Mouse (Mus musculus) myocyte (in vitro differentiated cells): ENCODE measurements around the gene Lif. TPM values are rescaled to one million over a fixed set of nuclear protein-coding genes. Genes with fewer than 3 reads are reported as not detected.

Source experiments
- H3K27me3 ChIP-seq: one replicate; pipeline ENCODE4 v1.6.1; 2011; ENCODE audit not compliant: control insufficient read depth, insufficient read depth, insufficient read length
- H3K36me3 ChIP-seq: one replicate; pipeline ENCODE4 v1.6.1; 2011; ENCODE audit not compliant: control insufficient read depth, insufficient read depth
- H3K4me2 ChIP-seq: one replicate; pipeline ENCODE4 v1.6.1; 2011; ENCODE audit warnings: low read depth, control low read depth
- H3K4me3 ChIP-seq: one replicate; pipeline ENCODE4 v1.5.1; 2011; ENCODE audit warnings: mild to moderate bottlenecking, control low read depth, moderate library complexity
- H3K79me2 ChIP-seq: one replicate; pipeline ENCODE4 v1.6.1; 2011; ENCODE audit not compliant: control insufficient read depth, insufficient read depth
- H3ac ChIP-seq: one replicate; pipeline ENCODE4 v1.6.1; 2011; ENCODE audit not compliant: control insufficient read depth, insufficient read length
- CEBPB ChIP-seq: IDR thresholded peaks from 2 replicates; pipeline ENCODE4 v1.6.1; 2011; ENCODE audit warnings: mild to moderate bottlenecking, moderate library complexity; ENCODE audit not compliant: poor library complexity, insufficient read depth, severe bottlenecking
- E2F4 ChIP-seq: IDR thresholded peaks from one replicate; pipeline ENCODE4 v1.6.1; 2011; ENCODE audit warnings: mild to moderate bottlenecking, control low read depth, moderate library complexity; ENCODE audit not compliant: insufficient read depth
- MAX ChIP-seq: IDR thresholded peaks from one replicate; pipeline ENCODE4 v1.6.1; 2011; ENCODE audit warnings: low read depth, mild to moderate bottlenecking, control low read depth
- MYOD1 ChIP-seq, 3 experiments: IDR thresholded peaks; one replicate each; pipeline ENCODE4 v1.6.1; 2011; ENCODE audit warnings: control low read depth in 2 of 3, low read depth in 2 of 3, mild to moderate bottlenecking in 2 of 3, moderate library complexity in 1 of 3; ENCODE audit not compliant: insufficient read length in 2 of 3, control insufficient read depth in 1 of 3
- MYOG ChIP-seq, 3 experiments: IDR thresholded peaks; one replicate each; pipeline ENCODE4 v1.6.1; 2011; ENCODE audit warnings: control low read depth in 2 of 3, low read depth in 2 of 3, mild to moderate bottlenecking in 2 of 3; ENCODE audit not compliant: insufficient read length in 2 of 3, control insufficient read depth in 1 of 3, insufficient read depth in 1 of 3
- POLR2A ChIP-seq: IDR thresholded peaks from one replicate; pipeline ENCODE4 v1.6.1; 2011; ENCODE audit warnings: low read depth, mild to moderate bottlenecking, control low read depth, moderate library complexity; ENCODE audit not compliant: insufficient read length
- POLR2AphosphoS2 ChIP-seq: IDR thresholded peaks from one replicate; pipeline ENCODE4 v1.6.1; 2011; ENCODE audit warnings: low read depth, control low read depth; ENCODE audit not compliant: insufficient read length
- REST ChIP-seq: IDR thresholded peaks from one replicate; pipeline ENCODE4 v1.6.1; 2011; ENCODE audit warnings: mild to moderate bottlenecking, control low read depth, moderate library complexity; ENCODE audit not compliant: insufficient read depth, insufficient read length
- SRF ChIP-seq: IDR thresholded peaks from one replicate; pipeline ENCODE4 v1.6.1; 2011; ENCODE audit warnings: low read depth; ENCODE audit not compliant: control insufficient read depth, insufficient read length
- TCF12 ChIP-seq: IDR thresholded peaks from one replicate; pipeline ENCODE4 v1.6.1; 2011; ENCODE audit warnings: mild to moderate bottlenecking, control low read depth; ENCODE audit not compliant: poor library complexity, insufficient read depth, severe bottlenecking
- TCF3 ChIP-seq: IDR thresholded peaks from one replicate; pipeline ENCODE4 v1.6.1; 2011; ENCODE audit warnings: low read depth, control low read depth; ENCODE audit not compliant: insufficient read length
- USF1 ChIP-seq: IDR thresholded peaks from one replicate; pipeline ENCODE4 v1.6.1; 2011; ENCODE audit warnings: low read depth, mild to moderate bottlenecking, control low read depth, moderate library complexity
- polyA plus RNA-seq: library from polyadenylated mRNA; unstranded; fragments of >200 nt; fragmentation: generic; extraction: Trizol; gene quantifications from one replicate; pipeline ENCODE4 v1.2.1, GENCODE M21; 2012; ENCODE audit warnings: missing spikeins

The Lif gene
- polyA plus RNA-seq, 1 experiment = 5.2 TPM

DNA sequence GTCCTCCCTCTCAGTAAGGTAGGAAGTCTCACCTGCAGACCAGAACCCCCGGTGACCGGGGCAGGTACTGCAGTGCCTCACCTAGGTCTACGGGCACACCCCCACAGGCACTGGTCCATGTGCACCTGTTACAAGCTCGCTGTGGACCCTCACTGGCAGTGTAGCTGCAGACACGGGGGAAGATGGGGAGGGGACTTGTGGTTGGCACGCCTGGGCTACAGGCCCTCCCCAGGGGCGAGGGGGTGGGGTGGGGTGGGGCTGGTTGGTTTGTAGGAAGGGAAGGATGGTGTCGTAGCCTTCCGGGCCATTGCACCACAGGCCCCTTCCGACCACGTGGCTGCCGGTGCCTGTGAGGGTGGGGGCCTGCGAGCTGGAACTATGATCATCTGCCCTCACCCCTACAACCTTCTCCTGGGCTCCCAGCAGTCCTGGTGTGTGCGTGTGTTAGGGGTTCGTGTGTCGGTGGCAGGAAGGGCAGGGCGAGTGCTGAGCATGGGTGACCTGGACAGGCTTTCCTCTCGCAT, 19.9 kb upstream of the Lif start:
- H3ac ChIP-seq = no peak overlapping the region
- H3K79me2 ChIP-seq = no peaks in the 10 kb centered on the region
- H3K27me3 ChIP-seq = peaks cover 6% of the 10 kb centered on the region
- TF ChIP-seq E2F4 (no peak), MYOD1 (IDR thresholded peaks at IDR 0.05; ENCODE audit: control insufficient read depth in 1 of 3, insufficient read length in 2 of 3, low read depth in 2 of 3) (no peak), POLR2A (no peak), SRF (no peak), CEBPB (no peak), TCF3 (no peak), POLR2AphosphoS2 (no peak), MAX (no peak), REST (no peak), TCF12 (no peak), MYOG (IDR thresholded peaks at IDR 0.05; ENCODE audit: control insufficient read depth in 1 of 3, insufficient read depth in 1 of 3, insufficient read length in 2 of 3, low read depth in 2 of 3) (no peak), USF1 (no peak)
- no peak overlapping the region for H3K4me2 ChIP-seq
- no peak overlapping the region for H3K4me3 ChIP-seq
- no peaks in the 10 kb centered on the region for H3K36me3 ChIP-seq

GRCm38 (mm10) chr11:4238167-4238566, 19.2 kb upstream of the Lif start:
- Histone ChIP-seq H3K27me3 (peaks cover 6% of the 10 kb centered on the region), H3K79me2 (no peaks in the 10 kb centered on the region), H3ac (no peak overlapping the region), H3K36me3 (no peaks in the 10 kb centered on the region), H3K4me2 (no peak overlapping the region), H3K4me3 (no peak overlapping the region)
- TF ChIP-seq POLR2A (no peak), REST (no peak), TCF12 (no peak), E2F4 (no peak), POLR2AphosphoS2 (no peak), USF1 (no peak)

DNA sequence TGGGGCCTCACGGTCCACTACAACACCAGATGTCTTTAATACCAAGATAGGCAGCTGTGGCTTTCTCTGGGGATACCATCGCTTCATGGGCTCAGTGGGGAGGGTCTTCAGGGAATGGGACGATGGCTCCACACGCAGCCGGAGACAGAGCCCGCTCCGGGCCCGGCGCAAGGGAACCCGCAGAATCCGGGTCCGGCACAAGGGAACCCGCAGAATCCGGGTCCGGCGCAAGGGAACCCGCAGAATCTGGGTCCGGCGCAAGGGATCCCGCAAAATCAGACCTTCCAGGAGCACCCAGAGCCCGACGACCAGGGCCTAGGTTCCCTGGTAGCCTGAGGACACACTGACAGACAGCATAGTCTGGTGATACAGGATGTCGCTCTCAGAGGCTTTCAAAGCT, 17.7 kb upstream of the Lif start:
- H3K36me3 ChIP-seq = no peaks in the 10 kb centered on the region
- no peak overlapping the region for H3K4me3 ChIP-seq
- H3ac ChIP-seq = no peak overlapping the region
- H3K27me3 ChIP-seq = peaks cover 6% of the 10 kb centered on the region
- H3K79me2 ChIP-seq = no peaks in the 10 kb centered on the region
- TF ChIP-seq MYOG (IDR thresholded peaks at IDR 0.05; ENCODE audit: control insufficient read depth in 1 of 3, insufficient read depth in 1 of 3, insufficient read length in 2 of 3, low read depth in 2 of 3) (no peak), SRF (no peak), CEBPB (no peak), E2F4 (no peak), MYOD1 (IDR thresholded peaks at IDR 0.05; ENCODE audit: control insufficient read depth in 1 of 3, insufficient read length in 2 of 3, low read depth in 2 of 3) (no peak), USF1 (no peak), POLR2A (no peak), REST (no peak), POLR2AphosphoS2 (no peak), MAX (no peak)
- no peak overlapping the region for H3K4me2 ChIP-seq

- H3K27me3 ChIP-seq = peaks cover 6% of the 10 kb centered on the region
- no peaks in the 10 kb centered on the region for H3K36me3 ChIP-seq
- H3K4me3 ChIP-seq = no peak overlapping the region
- H3ac ChIP-seq = no peak overlapping the region
- TF ChIP-seq REST = no peak
- no peak for TF ChIP-seq MYOD1 (IDR thresholded peaks at IDR 0.05; ENCODE audit: control insufficient read depth in 1 of 3, insufficient read length in 2 of 3, low read depth in 2 of 3)
- no peak for TF ChIP-seq POLR2AphosphoS2
- no peak for TF ChIP-seq SRF
- no peak for TF ChIP-seq TCF12
- no peak for TF ChIP-seq MYOG (IDR thresholded peaks at IDR 0.05; ENCODE audit: control insufficient read depth in 1 of 3, insufficient read depth in 1 of 3, insufficient read length in 2 of 3, low read depth in 2 of 3)
- TF ChIP-seq CEBPB = no peak
- no peak for TF ChIP-seq E2F4
- no peak for TF ChIP-seq POLR2A
- TF ChIP-seq TCF3 = no peak
- no peak for TF ChIP-seq USF1
- TF ChIP-seq MAX = no peak
- H3K79me2 ChIP-seq = no peaks in the 10 kb centered on the region
- H3K4me2 ChIP-seq = no peak overlapping the region
Observed at GRCm38 (mm10) chr11:4240151-4240550, 17.2 kb upstream of the Lif start.

- H3K27me3 ChIP-seq = peaks cover 6% of the 10 kb centered on the region
- no peaks in the 10 kb centered on the region for H3K36me3 ChIP-seq
- no peak overlapping the region for H3K4me3 ChIP-seq
- TF ChIP-seq MAX = no peak
- no peaks in the 10 kb centered on the region for H3K79me2 ChIP-seq
- no peak overlapping the region for H3ac ChIP-seq
- no peak overlapping the region for H3K4me2 ChIP-seq
Observed at GRCm38 (mm10) chr11:4241180-4241579, 16.2 kb upstream of the Lif start.
